Mouse (Mus musculus) left cerebral cortex, adult 2 months (tissue): ENCODE measurements around the gene Mfsd4b1. TPM values are rescaled to one million over a fixed set of nuclear protein-coding genes. Genes with fewer than 3 reads are reported as not detected.

Experiments
- DNase-seq, 2 experiments: peaks; one replicate each; pipeline ENCODE4 v3.0.0; 2021 to 2022; ENCODE audit warnings: low spot score in 2 of 2, mixed read lengths in 1 of 2; ENCODE audit errors: extremely low spot score in 1 of 2
- H3K27ac ChIP-seq: fragments of 200-600 bp; 2 replicates; pipeline ENCODE4 v1.8.1; 2022
- H3K4me3 ChIP-seq: fragments of 200-600 bp; 2 replicates; pipeline ENCODE4 v1.8.1; 2022
- CTCF ChIP-seq: fragments of 200-600 bp; IDR thresholded peaks from 2 replicates; pipeline ENCODE4 v1.8.1; 2022; ENCODE audit warnings: antibody characterized with exemption, mild to moderate bottlenecking, moderate library complexity
- intact Hi-C: fragments of 180-260 bp; cut with DNase I; formaldehyde crosslinking; loops from one replicate; pipeline ENCODE4 v1.15.1; 2025
- total RNA-seq, 2 experiments: library from RNA; stranded (reverse); gene quantifications; 2 replicates each; pipeline ENCODE4 v1.2.3; 2021

The Mfsd4b1 gene
- total RNA-seq, 2 experiments from 2014 or later: 1.4 to 1.7 TPM

DNA sequence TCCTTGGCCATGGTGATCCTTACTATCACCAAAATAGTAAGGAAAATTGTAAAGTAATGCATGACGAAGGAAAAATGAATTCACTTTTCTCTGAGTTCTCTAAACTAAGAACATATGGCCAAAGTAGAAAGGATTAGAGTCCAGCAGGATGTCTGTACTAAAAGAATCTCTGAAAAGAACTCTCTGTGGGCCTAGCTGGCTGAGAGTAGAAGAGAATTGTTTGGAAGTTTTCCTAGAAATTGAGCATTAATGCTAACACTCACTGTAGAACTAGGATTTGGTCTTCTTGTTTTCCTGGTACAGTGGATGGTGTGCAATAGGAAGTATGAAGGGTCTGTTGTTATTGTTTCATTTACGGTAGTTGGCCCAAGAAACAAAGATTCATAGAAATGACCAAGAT, 69.9 kb downstream of the Mfsd4b1 start:
- no peak overlapping the region for H3K27ac ChIP-seq
- no peak overlapping the region for H3K4me3 ChIP-seq
- DNase-seq: no peak
- TF ChIP-seq CTCF: no peak
- intact Hi-C loops: loop anchor here (5.0 kb wide), 1 partner anchor 72 kb away; the partner anchor contains the start of gene Mfsd4b1

Other genes with a start within 250 kb of the Mfsd4b1 start
- gene Mfsd4b4, start 126.0 kb downstream of the Mfsd4b1 start, total RNA-seq: 1 to 10 TPM; 7.1 to 9.1 TPM
- gene Mfsd4b2, start 98.3 kb downstream of the Mfsd4b1 start, total RNA-seq: under 1 TPM; 0.35 to 0.38 TPM
- gene Mfsd4b3, start 65.1 kb downstream of the Mfsd4b1 start, total RNA-seq: under 1 TPM in 1 of 2 experiments, not detected in 1; 0.32 TPM
- under 1 TPM; 0.27 to 0.37 TPM for gene Mfsd4b5, start 38.6 kb downstream of the Mfsd4b1 start, total RNA-seq
- 1 to 10 TPM; 2.4 to 4.1 TPM for gene Slc16a10, start 117.0 kb upstream of the Mfsd4b1 start, total RNA-seq
- gene Rpf2, start 221.8 kb upstream of the Mfsd4b1 start, total RNA-seq: 10 to 100 TPM; 15.2 to 15.6 TPM
- gene Gtf3c6, start 232.8 kb upstream of the Mfsd4b1 start, total RNA-seq: 10 to 100 TPM; 21.0 to 30.7 TPM